Mouse (Mus musculus) testis, adult 2 months (tissue): Measurements from ENCODE around the gene Tbx3.

Source experiments
- CTCF ChIP-seq: fragments of 200-500 bp; IDR thresholded peaks from 2 replicates; pipeline ENCODE4 v1.5.1; 2012; ENCODE audit warnings: low read depth, mild to moderate bottlenecking, inconsistent platforms, low read length, moderate library complexity; ENCODE audit not compliant: control insufficient read depth, insufficient read depth, insufficient replicate concordance
- POLR2A ChIP-seq: fragments of 200-500 bp; IDR thresholded peaks from 2 replicates; pipeline ENCODE4 v1.6.1; 2012; ENCODE audit warnings: low read depth, mild to moderate bottlenecking, inconsistent platforms, low read length, moderate library complexity; ENCODE audit not compliant: control insufficient read depth

DNA sequence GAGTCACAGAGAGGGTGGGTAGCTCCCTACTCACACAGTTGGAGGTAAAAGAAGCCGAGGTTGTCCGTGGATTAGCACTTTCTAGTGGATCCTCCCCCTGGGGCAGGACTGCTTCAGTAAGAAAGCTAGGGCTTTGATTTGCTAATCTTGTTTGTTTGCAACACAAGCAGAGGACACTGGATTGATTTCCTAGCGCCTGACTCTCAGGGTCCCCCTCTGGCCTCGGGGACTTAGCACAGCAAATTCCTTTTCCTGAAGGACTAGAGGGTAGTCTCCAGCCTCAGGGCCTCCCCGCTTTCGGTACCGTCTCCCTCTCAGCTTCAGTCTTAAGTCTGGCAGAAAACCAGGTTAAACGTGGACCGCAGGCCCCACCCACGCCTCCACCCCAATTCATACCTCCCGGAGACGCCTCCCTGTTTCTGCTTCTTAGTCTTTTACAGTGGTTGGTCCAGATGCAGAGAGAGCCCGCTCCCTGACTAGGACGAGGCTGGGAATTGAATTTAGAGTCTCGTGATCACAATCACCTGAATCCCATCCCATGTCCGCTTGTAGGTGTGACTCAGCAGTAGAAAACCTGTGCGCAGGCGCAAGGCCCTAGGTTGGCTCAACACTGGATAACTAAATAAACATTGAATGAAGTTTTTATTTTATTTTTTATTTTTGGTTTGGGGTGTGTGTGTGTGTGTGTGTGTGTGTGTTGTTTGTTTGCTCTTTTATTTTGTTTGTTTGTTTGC is 39.5 kb downstream of the Tbx3 start:
- no peak for TF ChIP-seq CTCF
- no peak for TF ChIP-seq POLR2A
